Mouse (Mus musculus): ENCODE measurements around the gene Mmel1.

Mmel1 gene

GRCm38 (mm10) chr4:154869440-154869839 is at the start of gene Mmel1:
Gene Mmel1, plus strand, starts transcription at chr4:154869585.
- DNase-seq (ENCODE audit: low read depth, low spot score): no peak

DNA sequence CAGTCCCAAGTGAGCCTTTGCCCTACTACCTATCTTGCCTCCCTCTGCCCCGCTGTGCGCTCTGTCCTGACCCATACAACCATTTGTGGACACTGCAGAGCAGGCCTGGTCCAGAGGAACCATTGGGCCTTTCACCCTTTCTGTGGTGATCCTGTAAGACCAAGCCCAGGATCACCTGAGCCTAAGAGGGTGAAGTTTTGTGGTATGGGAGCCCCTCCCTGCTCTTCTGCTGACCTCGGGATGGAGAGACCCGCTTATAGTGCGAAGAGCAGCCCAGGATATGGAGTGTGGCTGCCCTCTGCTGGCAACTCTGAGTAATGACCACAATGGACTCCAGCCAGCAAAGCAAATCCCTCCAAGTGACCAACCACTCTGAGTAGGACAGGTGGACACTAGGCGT is 43.7 kb upstream of the Mmel1 start:
- DNase-seq (ENCODE audit: low read depth, low spot score): peak; percentile 43

DNA sequence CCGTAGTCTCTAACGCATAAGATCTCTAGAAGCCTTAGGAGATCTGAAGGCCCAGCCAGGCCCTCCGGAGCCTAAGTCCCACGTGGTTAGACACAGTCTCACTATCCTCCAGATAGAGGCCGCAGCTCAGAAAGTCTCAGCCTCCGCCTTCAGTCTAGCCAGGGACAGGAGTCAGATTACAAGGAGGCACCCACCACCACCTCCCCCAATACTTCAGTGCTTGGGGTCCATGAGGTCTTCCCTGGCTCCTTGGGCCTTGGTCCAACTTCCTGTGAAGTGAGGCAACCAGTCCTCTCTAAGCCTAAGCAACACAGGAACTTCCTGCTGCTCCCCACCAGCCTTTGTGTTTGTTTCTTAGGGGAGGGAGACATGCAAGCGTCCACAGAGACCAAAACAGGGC is 43.2 kb upstream of the Mmel1 start:
- DNase-seq (ENCODE audit: low read depth, low spot score): no peak

DNA sequence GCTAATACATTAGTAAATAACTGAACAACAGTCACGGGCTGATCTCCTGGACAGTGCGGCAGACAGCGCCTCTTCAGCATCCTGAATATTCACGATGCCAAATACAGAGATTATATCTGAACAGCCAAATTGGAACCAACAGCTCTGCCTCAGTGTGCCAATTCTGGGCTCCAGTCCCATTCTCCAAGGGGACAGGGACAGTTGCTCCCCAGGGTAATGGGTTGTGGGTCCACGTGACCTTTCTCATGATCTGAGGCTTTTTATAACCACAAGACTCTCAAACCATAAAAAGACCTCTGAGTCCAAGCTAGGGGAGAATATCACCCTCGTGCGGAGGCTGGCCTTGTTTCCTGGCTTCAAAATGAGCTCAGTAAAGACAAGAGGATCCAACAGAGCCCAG is 42.2 kb upstream of the Mmel1 start:
- peak; percentile 36 for DNase-seq (ENCODE audit: low read depth, low spot score)

DNA sequence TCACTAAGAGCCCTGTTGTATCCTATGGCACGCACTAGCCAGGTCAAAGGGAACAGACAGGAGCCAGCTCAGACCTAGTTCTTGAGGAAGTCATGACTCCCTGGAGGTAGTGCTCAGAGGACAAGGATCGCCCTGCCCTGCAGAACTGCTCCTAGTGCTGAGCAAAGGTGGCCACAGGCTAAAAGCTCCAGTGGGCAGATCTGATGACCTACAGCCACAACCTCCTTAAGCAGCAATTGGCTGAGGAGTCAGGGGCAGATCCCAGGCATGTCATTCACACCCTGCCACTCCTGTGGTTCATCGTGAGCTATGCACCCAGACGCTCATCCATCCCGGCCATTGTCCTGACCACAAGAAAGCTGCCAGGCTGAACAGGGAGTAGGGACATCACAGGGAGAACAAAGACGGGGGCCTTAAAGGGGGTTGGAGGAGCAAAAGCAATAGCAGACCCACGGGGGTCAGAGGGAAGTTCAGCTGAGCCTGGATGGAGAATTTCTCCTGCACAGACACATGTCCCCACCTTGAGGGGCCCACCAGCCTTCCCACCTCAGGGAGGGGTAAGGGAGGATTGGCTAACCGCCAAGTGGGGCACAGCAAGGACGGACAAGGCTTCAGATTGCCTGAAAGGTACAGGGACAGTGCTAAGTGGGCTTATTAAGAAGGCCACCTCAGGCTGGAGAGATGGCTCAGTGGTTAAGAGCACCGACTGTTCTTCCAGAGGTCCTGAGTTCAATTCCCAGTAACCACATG is 41.3 kb upstream of the Mmel1 start:
- no peak for DNase-seq (ENCODE audit: low read depth, low spot score)

DNA sequence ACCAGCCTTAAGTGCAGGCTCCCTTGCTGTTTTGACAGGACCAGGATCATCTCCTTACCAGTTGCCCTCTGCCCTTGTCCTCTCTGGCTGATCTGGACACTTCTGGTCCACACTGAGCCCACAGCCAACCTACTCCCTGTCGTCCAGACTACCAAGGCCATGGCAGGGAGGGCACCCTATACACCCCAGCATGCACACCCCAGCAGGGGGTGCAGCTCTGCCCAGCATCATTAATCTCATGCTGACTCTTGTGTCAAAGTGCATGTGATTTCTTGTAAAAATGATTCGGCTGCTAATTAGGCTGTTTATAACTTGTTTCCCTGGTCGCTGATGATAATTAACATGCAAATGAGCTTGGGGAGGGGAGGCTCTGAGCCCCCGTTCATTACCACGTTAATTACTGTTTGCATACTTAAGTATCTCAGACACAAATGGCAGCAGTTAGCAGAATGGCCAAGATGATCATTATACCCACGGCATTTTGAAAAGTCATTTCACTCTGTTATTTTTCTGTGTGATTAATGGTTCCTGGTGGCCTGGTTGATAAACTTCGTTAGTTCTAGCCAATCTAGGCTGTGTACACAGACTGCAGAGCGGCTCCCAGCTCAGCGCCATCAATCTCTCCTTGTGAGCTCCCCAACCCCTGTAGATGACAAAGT is 37.3 kb upstream of the Mmel1 start:
- DNase-seq (ENCODE audit: low read depth, low spot score): no peak

GRCm38 (mm10) chr4:154836183-154836915 is 33.0 kb upstream of the Mmel1 start:
- DNase-seq (ENCODE audit: low read depth, low spot score): no peak

DNA sequence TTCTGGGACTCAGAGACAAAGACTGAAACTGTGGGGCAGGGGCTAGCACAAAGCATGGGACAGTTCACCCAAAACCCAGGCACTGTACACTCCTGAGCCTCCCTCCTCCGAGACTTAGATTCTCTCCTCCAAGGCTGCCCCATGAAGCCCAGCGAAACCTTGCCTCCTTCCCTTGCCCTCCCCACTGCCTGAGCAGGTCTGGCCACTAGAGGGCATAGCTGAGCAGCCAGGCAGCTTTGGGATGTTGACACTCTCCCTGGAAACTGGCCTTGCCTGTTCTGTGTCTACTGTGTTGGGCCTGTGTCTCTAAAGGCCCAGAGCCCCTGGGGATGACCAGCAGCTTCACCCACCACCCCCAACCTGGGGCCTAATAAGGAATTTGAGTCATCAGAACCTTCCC is 32.2 kb upstream of the Mmel1 start, which contains the start of gene Ttc34:
Gene Ttc34 (plus strand): TSS at position 290 of the 400 bp plus-strand sequence.
- no peak for DNase-seq (ENCODE audit: low read depth, low spot score)

GRCm38 (mm10) chr4:154838741-154839140 is 30.6 kb upstream of the Mmel1 start:
- DNase-seq (ENCODE audit: low read depth, low spot score): no peak

DNA sequence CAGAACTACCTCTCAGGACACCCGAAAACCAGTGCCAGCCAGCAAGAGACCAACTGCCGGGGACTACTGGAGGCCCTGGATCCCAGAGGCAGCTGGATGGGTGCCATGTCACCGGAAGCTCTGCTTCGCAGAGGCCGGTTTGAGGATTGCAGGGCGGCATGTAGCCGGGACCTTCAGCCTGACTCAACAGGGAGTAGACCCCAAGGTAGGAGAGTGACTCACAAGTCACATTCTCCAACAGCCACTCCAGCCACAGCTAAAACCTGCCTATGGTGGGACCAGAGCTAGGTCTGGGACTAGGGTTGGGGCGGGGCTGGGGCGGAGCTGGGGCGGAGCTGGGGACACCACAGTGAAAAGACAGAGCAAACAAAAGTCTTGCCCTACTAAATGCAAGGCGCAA is 30.0 kb upstream of the Mmel1 start:
- no peak for DNase-seq (ENCODE audit: low read depth, low spot score)

- no peak for DNase-seq (ENCODE audit: low read depth, low spot score)
Measured at GRCm38 (mm10) chr4:154852696-154853095, 16.7 kb upstream of the Mmel1 start.

GRCm38 (mm10) chr4:154853881-154854280 is 15.5 kb upstream of the Mmel1 start:
- no peak for DNase-seq (ENCODE audit: low read depth, low spot score)

- no peak for DNase-seq (ENCODE audit: low read depth, low spot score)
Measured at GRCm38 (mm10) chr4:154854676-154855345, 14.6 kb upstream of the Mmel1 start.

DNA sequence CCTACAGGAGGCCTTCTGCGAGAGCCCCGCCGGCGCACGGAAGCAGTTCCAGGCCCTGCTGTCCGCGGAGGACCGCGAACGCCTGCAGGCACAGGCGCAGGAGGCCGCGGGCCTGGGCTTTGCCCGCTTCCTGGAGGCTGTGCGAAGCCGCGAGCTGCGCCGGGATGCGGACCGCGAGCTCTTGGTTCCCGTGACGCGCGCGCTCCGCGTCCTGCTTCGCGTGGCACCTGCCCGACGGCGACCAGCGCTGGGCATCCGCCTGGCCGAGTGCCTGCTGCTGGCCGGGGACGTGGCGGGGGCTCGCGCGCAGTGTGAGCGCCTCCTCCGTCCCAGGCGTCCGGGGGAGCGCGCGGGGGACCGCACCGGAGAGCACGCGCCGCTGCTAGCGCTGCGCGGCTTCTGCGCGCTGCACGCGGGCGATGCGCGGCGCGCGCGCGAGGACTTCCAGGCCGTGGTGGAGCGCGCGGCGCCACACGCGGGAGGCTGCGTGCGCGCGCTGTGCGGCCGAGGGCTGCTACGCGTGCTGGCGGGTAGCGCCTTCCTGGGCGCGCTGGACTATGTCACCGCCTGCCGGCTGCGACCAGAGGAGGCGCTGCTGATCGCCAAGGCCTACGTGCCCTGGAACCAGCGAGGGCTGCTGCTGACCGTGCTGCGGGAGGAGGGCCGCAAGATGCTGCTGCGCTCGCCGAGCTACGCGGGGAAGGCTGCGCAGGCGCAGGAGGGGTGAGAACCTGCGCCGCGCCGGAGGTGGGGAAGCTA is 13.5 kb upstream of the Mmel1 start:
- DNase-seq (ENCODE audit: low read depth, low spot score): peak; percentile 30

- no peak for DNase-seq (ENCODE audit: low read depth, low spot score)
Measured at GRCm38 (mm10) chr4:154856480-154856837, 12.9 kb upstream of the Mmel1 start.

GRCm38 (mm10) chr4:154856882-154857281 is 12.5 kb upstream of the Mmel1 start:
- no peak for DNase-seq (ENCODE audit: low read depth, low spot score)

DNA sequence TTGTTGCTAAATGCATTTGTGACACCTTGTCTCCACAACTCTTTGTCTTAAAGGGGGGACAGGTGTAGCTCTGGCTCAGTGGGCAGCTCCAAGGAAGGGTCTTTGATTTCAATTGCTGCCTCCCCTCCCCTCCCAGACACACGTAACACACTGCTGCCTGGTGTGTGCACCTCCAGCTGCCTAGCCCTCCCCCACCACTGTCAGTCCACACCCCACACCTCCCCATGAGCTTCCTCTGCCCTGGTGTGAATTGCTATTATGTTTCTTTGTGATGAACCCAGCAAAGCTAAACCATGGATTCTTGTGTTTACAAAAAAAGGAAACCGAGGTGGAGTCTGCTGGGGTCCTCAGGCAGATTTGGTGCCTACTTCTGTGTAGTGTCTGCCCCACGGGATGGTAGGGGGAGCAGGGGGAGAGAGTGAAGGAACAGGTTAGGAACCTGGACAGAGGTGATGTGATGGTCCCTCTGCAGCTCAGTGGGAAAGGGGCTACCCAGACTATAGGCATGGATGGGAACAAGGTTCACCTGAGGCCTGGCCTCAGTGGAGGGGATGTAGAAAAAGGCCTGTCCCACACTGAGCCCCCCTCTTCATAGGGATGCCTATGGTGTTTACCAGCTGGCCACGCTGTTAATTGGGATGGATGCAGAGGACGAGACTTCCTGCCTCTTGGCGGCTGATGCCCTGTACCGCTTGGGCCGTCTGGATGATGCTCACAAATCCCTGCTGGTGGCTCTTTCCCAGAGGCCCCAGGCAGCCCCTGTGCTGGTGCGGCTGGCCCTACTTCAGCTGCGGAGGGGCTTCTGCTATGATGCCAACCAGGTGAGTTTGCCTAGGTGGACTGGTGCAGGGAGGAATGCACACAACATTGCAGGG is 11.8 kb upstream of the Mmel1 start:
- DNase-seq (ENCODE audit: low read depth, low spot score): no peak

DNA sequence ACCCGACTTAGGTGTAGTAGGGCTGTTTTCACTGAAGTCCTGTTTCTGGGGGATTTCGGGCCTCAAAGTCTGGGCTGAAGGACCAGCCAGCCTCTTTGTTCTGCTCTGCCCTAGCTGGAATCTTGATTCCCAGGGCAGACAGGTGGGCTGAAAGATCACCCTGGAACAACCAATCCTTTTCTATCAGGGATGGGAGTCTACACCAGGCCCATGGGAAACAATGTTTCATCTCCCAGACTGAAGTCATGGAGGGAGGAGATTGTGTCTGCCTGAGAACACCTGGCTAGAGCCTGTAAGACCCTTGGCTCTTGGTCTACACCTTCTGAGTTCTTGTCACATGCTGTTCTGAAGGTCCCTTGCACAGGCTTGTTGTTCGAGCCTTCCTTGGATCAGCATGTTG is 10.8 kb upstream of the Mmel1 start:
- no peak for DNase-seq (ENCODE audit: low read depth, low spot score)

- DNase-seq (ENCODE audit: low read depth, low spot score): no peak
Measured at GRCm38 (mm10) chr4:154861967-154862366, 7.4 kb upstream of the Mmel1 start.

DNA sequence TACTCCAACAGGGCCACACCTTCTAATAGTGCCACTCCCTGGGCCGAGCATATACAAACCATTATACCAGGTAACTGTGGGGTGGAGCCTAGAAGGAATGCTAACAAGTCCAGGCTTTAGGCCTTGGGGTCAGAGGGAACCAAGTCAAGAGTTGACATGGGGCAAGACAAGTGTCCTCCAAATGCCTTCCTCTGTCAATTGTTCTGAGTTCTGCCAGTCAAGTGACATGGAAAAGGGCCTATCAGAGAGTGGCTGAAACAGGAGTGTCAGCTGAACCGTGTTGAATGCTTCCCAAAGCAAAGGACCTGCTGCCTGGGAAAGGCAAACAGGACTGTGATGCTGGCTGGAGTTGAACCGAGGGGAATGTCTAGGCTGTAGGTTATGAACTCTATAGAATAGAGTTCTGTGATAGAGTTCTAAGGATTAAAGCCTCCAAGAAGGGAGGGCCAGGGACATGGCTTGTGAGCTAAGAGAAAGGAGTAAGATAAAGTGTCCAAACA is 5.9 kb upstream of the Mmel1 start:
- no peak for DNase-seq (ENCODE audit: low read depth, low spot score)
